Mouse (Mus musculus): ENCODE measurements around the gene Tcf25.

The Tcf25 gene

DNA sequence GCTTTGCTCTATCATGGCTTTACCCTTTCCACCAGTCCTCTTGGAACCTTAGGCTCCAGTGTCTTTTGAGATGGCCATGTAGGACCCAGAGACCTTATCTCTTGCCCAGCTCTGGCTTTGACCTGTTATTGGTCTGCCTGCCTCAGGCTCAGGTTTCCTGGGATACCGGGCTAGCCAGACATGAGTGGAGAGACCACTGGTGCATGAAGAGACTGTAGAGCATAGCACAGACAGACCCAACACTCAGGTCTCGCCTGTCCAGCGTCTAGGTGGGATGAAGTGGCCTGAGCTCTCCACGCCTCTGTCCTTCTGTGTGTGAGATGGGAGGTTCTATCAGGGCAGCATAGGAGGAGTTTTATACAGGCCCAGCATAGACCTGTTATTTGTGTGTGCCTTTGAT is 24.5 kb upstream of the Tcf25 start:
- DNase-seq (ENCODE audit: low spot score in 2 of 2), result no peak

GRCm38 (mm10) chr8:123352118-123352517 is 21.4 kb upstream of the Tcf25 start:
- DNase-seq (ENCODE audit: low spot score in 2 of 2), result no peak

DNA sequence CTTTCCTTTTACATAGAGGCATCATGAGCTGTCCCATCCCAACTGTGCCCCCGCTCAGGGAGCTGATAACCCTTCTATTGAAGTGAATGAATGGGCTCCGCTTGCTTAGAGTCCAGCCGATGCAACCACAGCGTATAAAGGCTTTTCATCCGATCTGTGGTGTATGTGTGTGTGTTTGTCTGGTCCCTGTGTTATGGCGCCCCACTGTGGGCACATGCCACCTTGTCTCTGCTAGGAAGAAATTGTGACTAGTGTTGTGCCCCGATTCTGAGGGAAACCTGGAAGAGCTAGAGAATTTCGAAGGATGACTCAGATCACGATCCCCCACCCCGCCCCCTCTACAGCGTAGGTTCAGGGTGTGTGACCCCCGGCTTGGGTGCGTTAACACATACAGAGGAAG is 20.8 kb upstream of the Tcf25 start:
- peak in 1 of 2 experiments; percentile 59 for DNase-seq (ENCODE audit: low spot score in 2 of 2)

GRCm38 (mm10) chr8:123353216-123353615 is 20.3 kb upstream of the Tcf25 start:
- DNase-seq (ENCODE audit: low spot score in 2 of 2), result no peak

- DNase-seq (ENCODE audit: low spot score in 2 of 2), result peak; percentile 77 to 84
Measured at GRCm38 (mm10) chr8:123361082-123361739, 12.3 kb upstream of the Tcf25 start.

- peak; percentile 94 to 98 for DNase-seq (ENCODE audit: low spot score in 2 of 2)
Measured at GRCm38 (mm10) chr8:123374239-123374578, 656 bp downstream of the Tcf25 start.

GRCm38 (mm10) chr8:123375701-123376100 is 2.1 kb downstream of the Tcf25 start:
- DNase-seq (ENCODE audit: low spot score in 2 of 2), result no peak

DNA sequence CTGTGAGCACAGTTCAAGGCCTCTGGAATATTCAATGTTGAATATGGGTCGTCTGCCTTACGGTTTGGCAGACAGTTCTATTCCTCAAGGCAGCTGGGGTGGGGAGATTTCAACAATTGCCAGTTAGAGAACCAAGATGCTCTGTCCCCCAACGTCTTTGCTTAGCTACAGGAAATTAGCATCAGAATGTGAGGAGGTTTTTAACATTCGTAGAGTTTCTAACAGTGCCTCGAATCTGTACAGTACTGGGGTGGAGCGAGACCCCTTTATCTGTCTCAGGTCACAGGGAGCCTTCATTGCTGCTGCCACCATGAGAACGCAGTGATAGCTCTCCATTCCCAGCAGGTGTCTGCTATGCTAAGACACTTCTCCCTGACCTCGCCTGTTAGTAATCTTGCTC is 2.6 kb downstream of the Tcf25 start:
- DNase-seq (ENCODE audit: low spot score in 2 of 2), result no peak

- DNase-seq (ENCODE audit: low spot score in 2 of 2), result no peak
Measured at GRCm38 (mm10) chr8:123381711-123382110, 8.2 kb downstream of the Tcf25 start.

DNA sequence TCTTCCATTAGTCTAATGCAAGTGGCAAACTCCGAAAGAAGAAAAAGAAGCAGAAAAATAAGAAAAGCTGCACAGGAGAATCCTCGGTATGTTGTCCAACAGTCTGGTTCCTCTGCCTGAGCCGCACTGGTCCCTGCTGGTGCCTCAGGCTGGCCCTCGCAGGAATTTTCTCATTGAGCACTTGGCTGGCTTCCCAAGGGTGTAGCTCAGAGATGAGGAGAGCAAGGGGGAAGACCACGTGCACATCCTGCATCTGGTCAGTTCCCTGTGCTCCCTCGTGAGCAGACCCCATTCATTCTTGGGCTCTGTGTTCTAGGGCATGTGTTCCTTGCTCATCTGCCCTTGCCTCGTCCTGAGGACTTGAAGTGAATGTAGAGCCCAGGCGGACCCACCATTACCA is 9.0 kb downstream of the Tcf25 start:
- no peak for DNase-seq (ENCODE audit: low spot score in 2 of 2)

GRCm38 (mm10) chr8:123384883-123385540 is 11.5 kb downstream of the Tcf25 start:
- peak in 1 of 2 experiments; percentile 66 for DNase-seq (ENCODE audit: low spot score in 2 of 2)

DNA sequence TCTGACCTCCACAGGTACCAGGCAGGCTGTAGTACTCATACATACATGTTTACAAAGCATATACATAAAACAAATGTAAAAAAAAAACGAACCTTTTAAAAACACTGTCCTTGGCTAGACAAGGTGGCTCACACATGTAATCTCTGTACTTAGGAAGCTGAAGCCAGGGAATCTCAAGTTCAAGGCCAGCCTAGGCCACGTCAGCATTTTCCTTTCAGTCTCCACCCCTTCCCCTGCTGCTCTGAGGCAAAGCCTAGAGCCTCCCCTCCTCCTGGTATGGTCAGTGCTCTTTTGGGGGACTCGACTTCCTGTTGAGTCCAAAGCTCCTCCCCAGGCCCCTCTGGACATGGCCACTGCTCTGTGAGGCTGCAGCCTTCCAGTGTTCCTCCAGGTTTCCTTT is 13.5 kb downstream of the Tcf25 start:
- no peak for DNase-seq (ENCODE audit: low spot score in 2 of 2)

DNA sequence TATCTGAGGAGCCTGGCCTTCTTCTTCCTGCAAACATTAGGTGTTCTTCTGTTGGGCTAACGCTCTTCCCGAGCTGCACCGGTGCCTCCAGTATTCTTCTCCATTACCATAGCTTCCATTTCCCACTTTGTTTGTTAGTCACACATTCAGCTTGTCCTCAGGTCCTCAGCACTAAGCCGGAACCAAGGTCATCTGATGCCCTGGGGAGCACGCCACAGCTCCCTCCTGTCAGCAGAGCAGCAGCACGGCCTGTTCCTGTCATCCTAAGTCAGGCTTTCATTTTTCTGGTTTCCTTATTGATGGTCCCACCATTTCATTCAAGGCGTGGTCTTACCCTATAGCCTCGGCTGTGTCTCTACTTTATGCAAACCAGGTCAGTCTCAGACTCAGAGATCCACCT is 14.2 kb downstream of the Tcf25 start:
- no peak for DNase-seq (ENCODE audit: low spot score in 2 of 2)

- no peak for DNase-seq (ENCODE audit: low spot score in 2 of 2)
Measured at GRCm38 (mm10) chr8:123389026-123389425, 15.5 kb downstream of the Tcf25 start.

DNA sequence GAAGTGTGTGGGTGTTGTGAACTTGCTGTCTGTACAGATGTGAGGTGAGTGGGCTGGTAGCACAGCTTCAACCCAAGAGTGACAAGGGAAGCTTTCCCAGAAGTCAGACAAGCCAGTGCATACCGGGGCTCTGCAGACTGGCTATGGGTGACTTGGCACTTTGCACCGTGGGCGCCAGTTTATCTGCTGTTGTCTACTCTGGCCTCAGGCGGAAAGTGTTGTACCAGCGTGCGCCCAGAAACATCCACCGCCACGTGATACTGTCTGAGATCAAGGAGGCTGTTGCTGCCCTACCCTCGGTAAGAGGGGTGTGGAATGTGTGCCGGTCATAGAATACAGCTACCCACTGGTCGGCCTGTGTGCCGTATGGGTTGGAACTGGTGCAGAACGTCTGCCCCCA is 24.8 kb downstream of the Tcf25 start:
- DNase-seq (ENCODE audit: low spot score in 2 of 2), result no peak

DNA sequence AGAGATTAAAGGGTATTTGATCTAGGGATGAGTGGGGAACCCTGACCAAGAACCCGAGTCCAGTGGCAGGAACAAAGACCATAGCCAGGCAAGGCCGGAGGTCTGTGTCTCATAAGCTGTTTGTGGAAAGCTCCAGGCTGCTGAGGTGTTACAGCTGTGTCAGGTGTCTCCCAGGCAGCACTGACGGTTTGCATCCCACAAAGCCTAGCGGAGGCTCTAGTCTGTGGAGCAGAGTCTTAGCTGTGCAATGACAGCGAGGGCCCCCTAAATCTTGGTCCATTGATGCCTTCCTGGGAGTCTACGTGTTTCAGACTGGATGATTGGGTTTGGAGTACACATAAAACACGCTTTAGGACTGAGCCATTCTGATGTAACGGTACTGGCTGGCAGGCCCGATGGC is 28.4 kb downstream of the Tcf25 start:
- no peak for DNase-seq (ENCODE audit: low spot score in 2 of 2)

DNA sequence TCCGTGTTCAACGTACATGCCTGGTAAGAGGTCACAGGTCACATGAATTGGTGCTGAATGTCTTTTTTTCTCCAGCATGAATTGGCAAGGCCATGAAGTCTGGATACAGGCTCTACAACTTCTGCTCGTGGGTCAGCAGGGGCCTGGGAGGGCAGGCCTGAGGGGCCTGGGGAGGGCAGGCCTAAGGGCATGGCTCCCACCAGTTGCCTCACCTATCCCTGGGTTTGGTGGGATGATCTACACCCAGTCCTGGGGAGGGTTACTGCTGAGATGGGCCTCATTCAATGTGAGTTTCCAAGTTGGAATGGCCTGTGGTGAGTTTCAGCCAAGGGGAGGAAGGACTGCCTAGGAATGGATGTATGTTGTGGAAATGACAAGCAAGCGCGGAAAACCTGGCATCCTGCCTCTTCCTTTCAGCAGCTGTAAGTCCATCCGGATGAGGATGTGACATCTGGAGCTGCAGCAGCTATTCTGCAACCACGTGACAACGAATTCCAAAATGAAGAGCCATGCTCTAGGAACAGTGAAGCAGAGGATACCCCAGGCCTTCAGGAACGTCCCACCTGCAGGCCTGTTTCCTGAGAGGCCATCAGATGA is 29.3 kb downstream of the Tcf25 start:
- DNase-seq (ENCODE audit: low spot score in 2 of 2), result no peak

DNA sequence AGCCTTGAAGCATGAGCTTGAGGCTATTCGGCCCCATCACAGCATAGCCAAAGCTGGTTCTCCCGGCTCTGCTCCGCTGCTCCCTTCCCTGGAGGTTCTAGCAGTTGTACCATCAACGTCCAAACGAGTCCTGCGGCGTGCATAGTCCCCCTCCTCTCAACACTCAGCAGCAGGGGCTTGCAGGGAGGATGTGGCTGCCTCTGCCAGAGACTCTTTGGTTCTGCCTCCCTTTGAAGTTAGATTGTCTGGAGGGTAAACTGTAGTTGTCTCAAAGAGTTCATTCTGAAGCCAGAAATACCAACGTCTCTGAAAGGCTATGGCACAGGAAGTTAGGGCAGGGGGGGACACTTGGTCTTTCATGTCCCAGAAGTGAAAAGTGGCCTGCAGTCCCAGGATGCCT is 31.0 kb downstream of the Tcf25 start:
- no peak for DNase-seq (ENCODE audit: low spot score in 2 of 2)

GRCm38 (mm10) chr8:123406786-123407185 is 33.2 kb downstream of the Tcf25 start, which contains the start of gene Mc1r:
TSS of gene Mc1r (plus strand) at chr8:123407107.
- peak; percentile 60 to 80 for DNase-seq (ENCODE audit: low spot score in 2 of 2)

DNA sequence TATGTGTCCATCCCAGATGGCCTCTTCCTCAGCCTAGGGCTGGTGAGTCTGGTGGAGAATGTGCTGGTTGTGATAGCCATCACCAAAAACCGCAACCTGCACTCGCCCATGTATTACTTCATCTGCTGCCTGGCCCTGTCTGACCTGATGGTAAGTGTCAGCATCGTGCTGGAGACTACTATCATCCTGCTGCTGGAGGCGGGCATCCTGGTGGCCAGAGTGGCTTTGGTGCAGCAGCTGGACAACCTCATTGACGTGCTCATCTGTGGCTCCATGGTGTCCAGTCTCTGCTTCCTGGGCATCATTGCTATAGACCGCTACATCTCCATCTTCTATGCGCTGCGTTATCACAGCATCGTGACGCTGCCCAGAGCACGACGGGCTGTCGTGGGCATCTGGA is 34.1 kb downstream of the Tcf25 start:
- no peak for DNase-seq (ENCODE audit: low spot score in 2 of 2)

DNA sequence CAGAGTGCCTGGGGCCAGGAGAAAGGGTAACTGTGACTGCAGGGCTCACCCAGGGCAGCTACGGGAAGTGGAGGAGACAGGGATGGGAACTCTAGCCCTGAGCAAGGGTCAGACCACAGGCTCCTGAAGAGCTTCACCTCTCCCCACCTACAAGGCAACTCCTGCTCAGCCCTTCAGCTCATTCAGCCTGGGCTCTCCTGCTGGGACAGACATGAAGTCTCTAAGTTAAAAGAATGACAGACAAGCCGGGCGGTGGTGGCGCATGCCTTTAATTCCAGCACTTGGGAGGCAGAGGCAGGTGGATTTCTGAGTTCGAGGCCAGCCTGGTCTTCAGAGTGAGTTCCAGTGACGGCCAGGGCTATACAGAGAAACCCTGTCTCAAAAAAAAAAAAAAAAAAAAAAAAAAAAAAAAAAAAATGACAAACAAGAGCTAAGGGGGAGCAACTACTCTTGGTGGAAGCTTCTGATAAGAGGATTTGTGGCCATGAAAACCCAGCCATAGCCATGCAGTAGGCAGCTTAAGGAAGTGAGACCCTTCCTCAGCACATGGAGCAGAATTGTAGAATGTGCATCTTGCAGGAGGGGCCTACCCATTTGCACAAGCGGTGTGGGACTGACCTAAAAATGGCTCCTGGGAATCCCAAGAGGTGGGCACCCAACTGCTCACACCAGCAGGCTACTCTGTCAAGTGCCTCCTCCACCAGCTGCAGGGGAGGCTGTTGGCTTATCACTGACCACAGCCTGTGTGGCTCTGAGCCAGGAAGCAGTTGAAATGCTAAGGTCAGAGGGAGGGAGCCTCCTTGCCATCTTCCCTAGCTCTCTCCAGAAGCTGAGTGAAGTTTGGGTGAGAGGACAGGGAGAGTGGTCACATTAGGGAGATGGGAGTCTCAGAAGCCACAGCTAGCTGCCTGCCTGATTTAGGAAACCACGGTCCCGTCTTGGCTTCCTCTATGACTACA is 35.3 kb downstream of the Tcf25 start:
- peak in 1 of 2 experiments; percentile 78 for DNase-seq (ENCODE audit: low spot score in 2 of 2)

- DNase-seq (ENCODE audit: low spot score in 2 of 2), result peak in 1 of 2 experiments; percentile 52
Measured at GRCm38 (mm10) chr8:123410049-123410587, 36.6 kb downstream of the Tcf25 start.

Measured in spleen, postnatal 10 days (tissue).